Mouse (Mus musculus) neural tube, embryonic 10.5 days (tissue): ENCODE data around the gene Gid8.
A peak's percentile ranks its signal among the peaks of the same experiment; 100 is the strongest.

Experiments
- DNase-seq: peaks from one replicate; pipeline ENCODE4 v3.0.0-alpha.2; 2017; ENCODE audit warnings: low spot score; ENCODE audit errors: extremely low spot score

Gid8 gene

DNA sequence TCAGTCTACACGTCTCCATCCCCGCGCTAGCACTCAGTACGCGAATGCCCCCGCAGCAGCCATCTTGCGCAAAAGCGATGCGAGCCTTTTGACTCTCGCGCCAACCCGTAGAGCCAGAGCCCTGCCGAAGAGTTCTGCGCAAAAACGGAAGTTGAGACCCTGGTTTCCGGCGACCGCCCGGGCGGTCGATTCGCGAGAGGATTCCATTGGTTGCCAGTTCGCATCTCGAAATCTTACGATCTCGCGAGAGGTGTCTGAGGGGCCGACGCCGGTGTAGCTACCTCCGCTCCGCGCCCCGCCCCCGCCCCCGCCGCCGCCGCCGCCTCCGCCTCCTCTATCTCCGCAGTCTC lies at the start of gene Gid8, which contains the start of gene Dido1:
TSS of gene Gid8 (plus strand) at position 195 of the 350 bp plus-strand sequence.
TSS of gene Dido1 (minus strand) at position 77 of the 350 bp plus-strand sequence.
- DNase-seq = peak; percentile 97

- no peak for DNase-seq
Observed at GRCm38 (mm10) chr2:180660521-180660920, 49.4 kb upstream of the Gid8 start.

GRCm38 (mm10) chr2:180662008-180662407 lies 47.9 kb upstream of the Gid8 start:
- DNase-seq = no peak

DNA sequence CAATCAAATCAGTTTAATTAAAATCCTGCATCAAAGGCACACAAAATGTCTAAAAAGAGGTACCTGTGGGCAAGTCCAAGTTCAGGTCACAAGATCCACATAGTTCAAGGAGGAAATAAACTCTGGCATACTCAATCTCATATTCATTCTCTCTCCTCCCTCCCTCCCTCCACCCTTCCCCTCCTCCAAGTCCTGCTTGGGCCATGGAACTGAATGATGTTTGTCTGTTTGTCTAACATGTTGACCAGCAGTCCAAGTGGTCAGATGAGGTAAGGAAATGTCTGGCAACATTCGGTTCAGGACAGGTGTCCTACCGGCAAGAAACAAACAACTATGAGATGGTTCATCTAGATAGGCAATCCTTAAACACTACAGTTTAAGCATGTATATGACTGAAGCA lies 33.2 kb upstream of the Gid8 start:
- DNase-seq = no peak

- peak; percentile 55 for DNase-seq
Observed at GRCm38 (mm10) chr2:180678609-180679140, 31.2 kb upstream of the Gid8 start.

- DNase-seq = no peak
Observed at GRCm38 (mm10) chr2:180681225-180681624, 28.7 kb upstream of the Gid8 start.

DNA sequence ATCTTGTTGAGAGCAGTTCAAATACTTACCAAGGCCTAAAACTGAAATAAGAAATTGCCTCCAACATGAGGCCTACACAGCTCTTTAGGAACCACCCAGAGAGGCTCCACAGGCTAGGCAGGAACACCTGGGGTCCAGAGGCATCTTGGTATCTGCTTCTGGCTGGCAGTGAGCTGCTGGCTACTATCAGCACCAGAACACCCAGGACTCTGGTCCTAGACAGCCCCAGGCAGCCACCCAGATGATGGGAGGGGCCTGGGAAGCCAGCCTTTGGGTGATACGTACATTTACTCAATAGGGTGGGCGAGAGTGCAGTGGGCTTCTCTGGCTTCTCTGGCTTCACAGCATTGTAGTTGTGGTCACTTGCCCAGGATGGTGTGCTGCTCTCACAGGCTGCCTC lies 26.4 kb upstream of the Gid8 start:
- DNase-seq = no peak

- DNase-seq = no peak
Observed at GRCm38 (mm10) chr2:180684031-180684430, 25.9 kb upstream of the Gid8 start.

DNA sequence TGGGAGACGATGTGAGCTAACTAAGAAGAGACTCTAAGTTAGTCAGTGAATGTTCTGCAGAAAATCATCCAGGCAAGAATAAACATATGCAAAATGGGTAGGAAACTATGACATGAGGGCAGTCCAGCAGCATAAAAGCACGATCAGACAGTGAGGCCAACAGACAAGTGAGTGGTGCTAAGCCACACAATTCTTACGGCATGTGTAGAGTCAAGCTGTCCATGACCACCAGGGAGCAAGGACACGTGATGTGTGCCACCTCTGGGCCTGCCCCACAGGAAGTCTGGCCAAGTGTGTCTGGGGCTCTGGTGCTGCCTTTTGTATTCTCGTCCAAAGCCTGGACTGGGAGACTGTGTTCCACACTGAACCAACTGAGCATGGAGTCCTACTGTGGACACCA lies 20.1 kb upstream of the Gid8 start:
- DNase-seq = no peak

GRCm38 (mm10) chr2:180692630-180693029 lies 17.3 kb upstream of the Gid8 start:
- no peak for DNase-seq

- no peak for DNase-seq
Observed at GRCm38 (mm10) chr2:180695176-180695575, 14.7 kb upstream of the Gid8 start.

GRCm38 (mm10) chr2:180700457-180700856 lies 9.5 kb upstream of the Gid8 start:
- no peak for DNase-seq

DNA sequence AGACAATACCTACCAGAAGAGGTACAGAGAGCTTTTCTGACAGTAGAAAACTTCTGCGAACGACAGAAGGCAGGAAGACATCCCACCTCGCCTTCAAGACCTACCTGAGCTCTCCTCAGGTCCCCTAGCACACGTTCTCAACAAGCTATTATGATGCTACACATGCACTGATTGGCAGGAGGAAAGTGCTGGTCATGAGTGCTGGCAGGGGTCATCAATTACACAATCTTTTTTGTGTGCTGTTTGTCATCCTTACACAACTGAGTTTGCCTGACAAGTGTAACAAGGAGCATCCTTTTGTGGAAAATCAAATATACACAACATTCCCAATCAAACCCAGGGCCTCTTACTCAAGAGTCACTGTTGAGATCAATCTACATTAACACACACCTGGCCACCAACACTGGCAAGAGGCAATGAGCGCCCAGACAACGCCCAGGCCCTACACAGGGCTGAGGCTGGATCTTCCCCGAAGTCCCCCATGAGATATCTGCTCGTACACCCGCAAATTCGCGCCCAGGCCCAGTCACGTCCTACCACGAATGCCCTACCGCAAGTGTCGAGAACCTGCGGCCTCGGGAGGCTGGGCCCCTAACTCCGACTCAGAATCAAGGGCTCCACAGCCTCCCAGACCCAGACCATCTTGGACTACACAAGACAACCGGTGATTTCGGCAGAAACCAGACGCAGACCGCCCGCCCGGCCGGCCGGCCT lies 8.7 kb upstream of the Gid8 start:
- DNase-seq = no peak

DNA sequence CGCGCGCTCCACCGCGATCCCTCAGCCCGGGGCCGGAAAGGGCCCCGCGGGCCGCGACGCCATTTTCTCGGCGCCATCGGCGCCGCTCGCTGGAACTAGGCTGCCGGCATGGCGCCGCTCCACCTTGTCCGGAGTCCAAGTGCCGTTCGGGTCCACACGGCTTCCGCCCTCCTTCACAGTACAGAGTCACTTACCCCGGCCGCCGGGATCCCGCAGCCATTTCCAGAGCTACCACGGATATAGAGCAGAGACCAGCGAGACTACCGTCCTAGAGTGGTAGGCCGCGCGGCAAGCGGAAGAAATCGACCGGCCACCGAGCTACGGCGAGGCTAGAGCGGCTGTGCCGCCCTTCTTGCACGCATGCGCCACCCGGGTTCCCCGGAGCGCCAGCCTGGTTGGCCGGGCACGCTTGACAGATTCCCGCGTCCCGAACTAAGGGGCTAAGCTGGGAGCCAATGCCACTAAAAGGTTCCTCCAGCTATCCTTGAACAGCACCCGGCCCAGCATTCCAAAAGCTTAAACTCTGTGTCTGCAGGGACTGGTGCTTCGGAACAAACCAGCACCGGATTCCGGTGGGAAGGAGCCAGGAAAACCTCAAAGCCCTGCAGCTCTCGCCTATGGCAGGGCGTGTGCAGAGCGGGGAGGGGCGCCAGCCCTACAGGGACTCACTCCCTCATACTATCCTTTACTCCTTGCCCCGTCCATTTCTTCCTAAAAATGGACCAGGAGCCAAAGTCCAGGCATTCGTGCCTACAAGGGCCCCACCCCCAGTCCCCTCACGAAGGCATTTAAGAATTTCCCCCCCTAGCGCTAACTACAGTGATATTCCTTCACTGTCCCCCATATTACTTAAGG lies 7.9 kb upstream of the Gid8 start:
- peak; percentile 93 for DNase-seq

GRCm38 (mm10) chr2:180702701-180703149 lies 7.2 kb upstream of the Gid8 start:
- no peak for DNase-seq

GRCm38 (mm10) chr2:180703175-180703574 lies 6.7 kb upstream of the Gid8 start:
- DNase-seq = no peak

DNA sequence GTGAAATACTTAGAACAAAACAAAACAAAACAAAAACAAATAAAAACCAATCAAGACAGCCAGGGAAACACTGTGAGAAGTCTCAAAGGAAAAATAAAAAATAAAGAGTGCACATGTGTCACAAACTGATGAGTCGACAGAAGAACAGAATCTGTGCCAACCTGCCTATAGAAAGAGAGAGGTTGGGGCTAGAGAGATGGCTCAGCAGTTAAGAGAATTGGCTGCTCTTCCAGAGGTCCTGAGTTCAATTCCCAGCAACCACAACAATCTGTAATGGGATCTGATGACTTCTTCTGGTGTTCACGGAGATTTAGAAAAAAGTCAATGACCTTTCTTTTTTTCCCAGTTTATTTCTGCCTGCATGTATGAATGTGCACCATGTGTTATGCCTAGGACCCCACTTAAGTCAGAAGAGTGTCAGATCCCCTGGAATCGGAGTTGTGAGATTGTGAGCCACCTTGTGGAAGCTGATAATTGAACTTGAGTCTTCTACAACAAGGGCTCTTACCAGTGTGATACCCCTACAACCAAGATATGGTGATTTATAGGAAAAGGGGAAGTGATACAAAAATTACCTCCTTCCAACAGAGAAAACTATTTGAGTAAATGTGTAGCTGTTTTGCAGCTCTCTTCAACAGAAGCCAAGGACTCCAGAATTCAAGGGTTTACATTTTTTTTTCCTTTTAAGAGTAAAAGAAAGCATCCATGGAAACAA lies 6.1 kb upstream of the Gid8 start:
- no peak for DNase-seq

- DNase-seq = no peak
Observed at GRCm38 (mm10) chr2:180704591-180704990, 5.3 kb upstream of the Gid8 start.

DNA sequence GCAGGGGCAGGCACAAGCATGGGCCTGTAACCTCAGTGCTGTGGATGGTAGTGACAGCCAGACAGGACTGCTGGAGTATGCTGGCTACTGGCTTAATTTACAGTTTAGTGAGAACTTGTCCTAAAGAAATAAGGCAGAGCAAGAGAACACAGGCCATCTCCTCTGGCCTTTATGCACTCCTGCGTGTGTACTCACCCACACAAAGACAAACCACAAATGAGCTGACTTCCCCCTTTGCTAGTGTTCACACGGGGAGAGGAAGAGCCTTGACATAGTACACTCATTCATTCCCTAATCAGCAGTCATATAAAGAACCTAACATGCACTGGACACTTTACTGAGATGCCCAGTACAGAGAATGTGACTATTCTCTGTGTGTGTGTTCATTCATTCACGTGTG lies 4.9 kb upstream of the Gid8 start:
- DNase-seq = no peak

- no peak for DNase-seq
Observed at GRCm38 (mm10) chr2:180705975-180706374, 3.9 kb upstream of the Gid8 start.

GRCm38 (mm10) chr2:180709023-180709922 lies 644 bp upstream of the Gid8 start:
- DNase-seq = no peak
